Mouse (Mus musculus) hindbrain, embryonic 16.5 days (tissue): Measurements from ENCODE around the gene Slc35f6. TPM values are rescaled to one million over a fixed set of nuclear protein-coding genes. Genes with fewer than 3 reads are reported as not detected.
A peak's percentile ranks its signal among the peaks of the same experiment; 100 is the strongest.

ENCODE experiments used
- ATAC-seq: fragments of 200-750 bp; cut with Nextera tagmentation; 2 replicates; pipeline ENCODE4 v1.8.0; 2017; ENCODE audit warnings: moderate TSS enrichment, moderate library complexity
- H3K27ac ChIP-seq: fragments of 300-500 bp; sonication (generic); 2 replicates; pipeline ENCODE4 v1.5.1; 2014; ENCODE audit warnings: low read depth, mild to moderate bottlenecking, control low read depth, low read length, moderate library complexity
- H3K27me3 ChIP-seq: fragments of 300-500 bp; sonication (generic); replicated peaks from 2 replicates; pipeline ENCODE4 v1.6.1; 2014; ENCODE audit warnings: low read length; ENCODE audit not compliant: control insufficient read depth, insufficient read depth
- H3K36me3 ChIP-seq: fragments of 300-500 bp; sonication (generic); 2 replicates; pipeline ENCODE4 v1.6.1; 2014; ENCODE audit warnings: mild to moderate bottlenecking, low read length, moderate library complexity, mixed read lengths; ENCODE audit not compliant: control insufficient read depth, insufficient read depth
- H3K4me1 ChIP-seq: fragments of 300-500 bp; sonication (generic); 2 replicates; pipeline ENCODE4 v1.6.1; 2014; ENCODE audit warnings: low read depth, low read length; ENCODE audit not compliant: control insufficient read depth, insufficient read depth
- H3K4me2 ChIP-seq: fragments of 300-500 bp; sonication (generic); 2 replicates; pipeline ENCODE4 v1.6.1; 2014; ENCODE audit warnings: mild to moderate bottlenecking, low read length, control low read depth, moderate library complexity
- H3K4me3 ChIP-seq: fragments of 300-500 bp; sonication (generic); 2 replicates; pipeline ENCODE4 v1.5.1; 2014; ENCODE audit warnings: mild to moderate bottlenecking, low read length, control low read depth, moderate library complexity
- H3K9ac ChIP-seq: fragments of 300-500 bp; sonication (generic); 2 replicates; pipeline ENCODE4 v1.6.1; 2014; ENCODE audit warnings: low read depth, mild to moderate bottlenecking, control low read depth, low read length, moderate library complexity
- H3K9me3 ChIP-seq: fragments of 300-500 bp; sonication (generic); 2 replicates; pipeline ENCODE4 v1.6.1; 2014; ENCODE audit warnings: mild to moderate bottlenecking, low read length, moderate library complexity; ENCODE audit not compliant: control insufficient read depth
- WGBS: fragments of 180-500 bp; shearing (Covaris S2); extraction: QIAGEN DNeasy Blood & Tissue Kit; methylation state at CpG from one replicate; pipeline ENCODE4 v1.1.7; 2014; 5-methylcytosine and 5-hydroxymethylcytosine counted together
- polyA plus RNA-seq: library from polyadenylated mRNA; unstranded; fragments of >200 nt; fragmentation: Nextera tagmentation; extraction: Ambion mirVana; gene quantifications from 2 replicates; pipeline ENCODE4 v1.2.1, GENCODE M21; 2015

The Slc35f6 gene
- polyA plus RNA-seq, 1 experiment from 2014 or later = 33.6 TPM

DNA sequence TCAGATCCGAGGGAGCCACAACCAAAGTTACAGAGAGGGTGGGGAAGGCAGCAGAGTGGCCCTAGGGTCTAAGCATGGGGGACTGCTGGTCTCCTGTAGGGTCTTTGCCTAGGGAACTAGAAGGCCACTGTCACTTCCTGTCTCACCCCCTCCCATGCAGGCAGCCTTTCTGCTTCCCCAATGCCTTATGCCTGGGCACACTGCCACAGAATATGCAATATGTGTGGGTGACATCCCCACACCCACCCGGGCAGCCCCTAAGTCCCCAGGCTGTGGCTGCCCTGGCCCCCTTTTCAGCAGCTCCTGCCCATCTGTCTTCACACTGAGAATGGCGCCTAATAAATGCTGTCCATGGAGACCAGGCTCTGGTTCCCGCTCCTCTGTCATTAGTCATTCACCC is 22.8 kb upstream of the Slc35f6 start:
- H3K27me3 ChIP-seq = peaks cover 18% of the 10 kb centered on the region

DNA sequence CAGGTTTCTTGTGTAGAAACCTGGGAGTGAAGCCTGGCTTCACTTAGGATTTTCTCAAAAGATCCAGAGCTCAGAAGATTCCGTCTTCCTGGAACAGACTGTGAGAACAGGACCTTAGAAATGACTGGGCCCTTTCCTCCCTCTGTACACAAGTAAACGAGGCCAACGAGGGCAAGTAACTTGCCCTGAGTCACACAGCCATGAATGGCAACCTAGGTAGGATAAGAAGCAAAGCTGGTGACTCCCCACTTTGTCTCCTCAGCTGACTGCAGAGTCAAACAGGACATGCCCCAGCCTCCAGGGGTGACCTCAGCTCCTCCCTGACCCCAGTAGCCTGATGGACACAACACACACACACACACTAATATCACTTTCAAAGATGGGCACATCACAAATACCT is 22.4 kb upstream of the Slc35f6 start:
- H3K27ac ChIP-seq = no peak overlapping the region
- H3K36me3 ChIP-seq = no peaks in the 10 kb centered on the region
- no peak overlapping the region for H3K9ac ChIP-seq
- 73% methylated on average over 3 of the region's 3 CpGs for WGBS
- H3K9me3 ChIP-seq = no peaks in the 10 kb centered on the region
- peaks cover 18% of the 10 kb centered on the region for H3K27me3 ChIP-seq
- H3K4me1 ChIP-seq = peaks cover 12% of the 10 kb centered on the region; the same call in 1 of the 2 replicates
- no peak overlapping the region for H3K4me2 ChIP-seq
- no peak for ATAC-seq
- no peak overlapping the region for H3K4me3 ChIP-seq

More for the DNA sequence above, 22.8 kb upstream of the Slc35f6 start:
- H3K4me2 ChIP-seq = no peak overlapping the region
- ATAC-seq = no peak
- WGBS = 55% methylated on average over 4 of the region's 4 CpGs
- H3K4me1 ChIP-seq = peaks cover 12% of the 10 kb centered on the region; the same call in 1 of the 2 replicates
- H3K9ac ChIP-seq = no peak overlapping the region
- H3K4me3 ChIP-seq = no peak overlapping the region
- no peaks in the 10 kb centered on the region for H3K36me3 ChIP-seq
- H3K9me3 ChIP-seq = no peaks in the 10 kb centered on the region
- H3K27ac ChIP-seq = no peak overlapping the region

DNA sequence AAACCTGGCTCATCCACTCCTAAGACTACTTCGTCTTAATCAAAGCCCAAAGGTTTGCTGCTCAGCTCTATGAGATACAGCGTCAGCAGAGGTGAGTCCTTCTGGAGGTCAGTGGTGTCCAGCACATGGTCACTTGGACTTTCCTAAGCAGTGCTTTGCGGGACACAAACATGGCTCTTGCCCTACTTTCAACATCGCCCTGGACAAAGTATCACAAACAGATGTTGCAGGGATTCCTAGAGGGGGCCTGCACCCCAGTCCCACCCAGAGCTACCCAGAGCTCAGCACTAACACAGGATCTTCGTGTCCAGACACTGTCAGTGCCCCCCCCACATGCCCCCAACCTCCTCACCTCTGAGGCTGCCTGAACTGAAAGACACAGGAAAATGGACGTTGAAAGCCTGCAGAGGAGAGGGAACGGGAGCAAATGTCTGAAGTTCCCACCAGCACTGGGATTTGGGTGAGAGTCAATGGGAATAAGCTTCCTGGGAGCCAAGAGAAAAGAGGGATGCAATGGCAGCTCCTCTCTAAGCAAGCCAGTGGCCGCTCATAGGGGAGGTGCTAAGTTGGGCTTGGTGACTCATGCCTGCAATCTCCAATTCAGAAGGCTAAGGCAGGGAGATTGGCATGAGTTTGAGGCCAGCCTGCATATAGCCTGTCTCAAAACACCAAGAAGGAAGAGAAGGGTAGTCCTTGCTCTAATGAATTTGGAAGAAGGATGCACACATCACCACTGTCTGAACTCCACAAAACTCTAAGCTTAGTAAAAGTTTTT is 21.2 kb upstream of the Slc35f6 start:
- no peaks in the 10 kb centered on the region for H3K36me3 ChIP-seq
- 82% methylated on average over 8 of the region's 8 CpGs for WGBS
- H3K4me1 ChIP-seq = peaks cover 12% of the 10 kb centered on the region; the same call in 1 of the 2 replicates
- no peak overlapping the region for H3K4me2 ChIP-seq
- H3K27ac ChIP-seq = no peak overlapping the region
- peaks cover 13% of the 10 kb centered on the region for H3K27me3 ChIP-seq
- no peak for ATAC-seq
- no peaks in the 10 kb centered on the region for H3K9me3 ChIP-seq
- H3K9ac ChIP-seq = no peak overlapping the region
- no peak overlapping the region for H3K4me3 ChIP-seq

DNA sequence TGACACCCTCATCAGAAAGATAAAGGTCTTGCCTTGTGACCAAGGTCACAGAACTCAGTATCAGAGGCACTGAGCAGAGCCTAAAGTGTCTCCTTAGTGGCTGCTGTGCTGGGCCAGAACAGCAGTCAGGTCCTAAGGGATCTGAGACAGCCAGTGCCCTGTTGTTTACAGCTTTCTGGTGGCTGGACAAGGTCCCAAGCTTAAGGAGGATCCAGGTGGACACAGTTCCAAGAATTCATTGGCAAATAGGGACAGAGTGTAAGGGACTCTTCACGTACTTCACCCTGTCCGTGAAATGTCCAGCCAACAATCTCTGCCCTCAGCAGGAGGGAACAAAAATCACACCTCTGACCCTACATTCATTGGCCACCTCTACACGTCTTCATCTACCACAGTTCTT is 19.2 kb upstream of the Slc35f6 start:
- H3K9me3 ChIP-seq = no peaks in the 10 kb centered on the region
- no peak overlapping the region for H3K27ac ChIP-seq
- 86% methylated on average over 3 of the region's 3 CpGs for WGBS
- H3K4me3 ChIP-seq = no peak overlapping the region
- H3K4me2 ChIP-seq = no peak overlapping the region
- H3K9ac ChIP-seq = no peak overlapping the region
- H3K36me3 ChIP-seq = no peaks in the 10 kb centered on the region
- peaks cover 3% of the 10 kb centered on the region; the same call in 1 of the 2 replicates for H3K27me3 ChIP-seq
- ATAC-seq = no peak
- no peaks in the 10 kb centered on the region for H3K4me1 ChIP-seq

DNA sequence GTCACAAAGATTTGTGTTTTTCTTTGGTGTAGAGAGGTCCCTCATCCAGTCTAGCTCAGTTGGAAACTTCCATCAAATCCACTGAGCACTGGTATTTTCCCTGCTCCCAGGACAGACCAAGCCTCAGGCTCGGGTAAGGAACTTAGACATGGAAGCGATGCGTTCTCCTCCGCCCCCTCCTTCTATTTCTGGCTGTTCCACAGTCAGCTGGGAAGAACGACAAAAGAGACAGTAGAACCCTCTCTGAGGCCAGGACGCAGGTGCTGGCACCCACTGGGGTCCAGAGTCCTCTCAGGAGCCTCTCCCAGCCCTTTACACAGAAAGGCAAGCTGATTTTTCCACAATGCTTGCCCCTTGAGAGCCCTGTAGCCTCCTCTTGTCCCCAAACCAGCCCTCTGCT is 17.3 kb upstream of the Slc35f6 start:
- Histone ChIP-seq H3K4me1 (no peaks in the 10 kb centered on the region), H3K4me3 (no peak overlapping the region), H3K9me3 (no peaks in the 10 kb centered on the region), H3K27ac (no peak overlapping the region), H3K4me2 (no peak overlapping the region), H3K36me3 (no peaks in the 10 kb centered on the region), H3K27me3 (no peaks in the 10 kb centered on the region), H3K9ac (no peak overlapping the region)
- no peak for ATAC-seq
- WGBS = 75% methylated on average over 6 of the region's 6 CpGs

DNA sequence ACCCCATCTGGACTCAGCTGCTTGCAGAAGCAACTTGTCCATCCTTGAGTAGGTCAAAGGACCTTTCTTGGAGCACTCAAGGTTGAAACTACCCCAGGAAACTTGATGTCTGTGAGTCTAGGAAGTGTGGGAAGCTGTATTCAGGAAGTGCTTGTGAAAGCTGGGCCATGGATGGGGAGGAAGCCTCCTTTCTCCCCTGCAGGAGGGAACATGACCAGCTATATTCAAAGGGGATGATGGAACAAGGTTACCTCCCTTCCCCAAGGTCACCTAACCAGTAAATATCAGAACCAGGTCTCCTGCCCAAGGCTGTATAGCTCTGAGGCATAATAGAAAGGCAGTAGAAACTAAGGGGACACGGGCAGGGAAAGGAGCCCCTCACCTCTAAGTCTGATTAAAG is 15.6 kb upstream of the Slc35f6 start:
- Histone ChIP-seq H3K9me3 (no peaks in the 10 kb centered on the region), H3K4me3 (no peak overlapping the region), H3K4me2 (no peak overlapping the region), H3K27me3 (no peaks in the 10 kb centered on the region), H3K27ac (no peak overlapping the region), H3K9ac (no peak overlapping the region), H3K36me3 (no peaks in the 10 kb centered on the region), H3K4me1 (no peaks in the 10 kb centered on the region)
- ATAC-seq = no peak
- WGBS = 64% methylated on average over 1 of the region's 1 CpGs

DNA sequence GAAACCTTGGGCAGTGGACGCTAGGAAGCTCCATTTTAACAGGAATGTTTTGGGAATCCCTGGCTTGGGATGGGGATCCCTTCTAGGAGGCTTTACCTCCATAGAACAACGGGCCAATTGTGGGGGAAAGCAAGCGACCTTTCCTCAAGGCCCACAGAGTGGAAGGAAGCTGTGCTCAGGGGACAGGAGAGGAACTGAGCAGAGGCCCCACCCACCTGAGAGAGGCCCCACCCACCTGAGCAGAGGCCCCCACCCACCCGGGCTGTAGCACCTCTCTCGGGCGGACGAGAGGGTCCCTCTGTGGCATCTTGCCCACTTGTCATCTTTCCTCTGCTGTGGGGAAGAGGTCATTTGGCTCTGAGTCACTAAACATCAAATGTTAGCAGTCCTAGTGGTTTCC is 10.7 kb upstream of the Slc35f6 start:
- WGBS = 57% methylated on average over 7 of the region's 7 CpGs
- Histone ChIP-seq H3K27ac (no peak overlapping the region), H3K4me1 (no peaks in the 10 kb centered on the region), H3K4me2 (no peak overlapping the region), H3K27me3 (no peaks in the 10 kb centered on the region), H3K9me3 (no peaks in the 10 kb centered on the region), H3K9ac (no peak overlapping the region), H3K4me3 (no peak overlapping the region), H3K36me3 (no peaks in the 10 kb centered on the region)
- no peak for ATAC-seq

DNA sequence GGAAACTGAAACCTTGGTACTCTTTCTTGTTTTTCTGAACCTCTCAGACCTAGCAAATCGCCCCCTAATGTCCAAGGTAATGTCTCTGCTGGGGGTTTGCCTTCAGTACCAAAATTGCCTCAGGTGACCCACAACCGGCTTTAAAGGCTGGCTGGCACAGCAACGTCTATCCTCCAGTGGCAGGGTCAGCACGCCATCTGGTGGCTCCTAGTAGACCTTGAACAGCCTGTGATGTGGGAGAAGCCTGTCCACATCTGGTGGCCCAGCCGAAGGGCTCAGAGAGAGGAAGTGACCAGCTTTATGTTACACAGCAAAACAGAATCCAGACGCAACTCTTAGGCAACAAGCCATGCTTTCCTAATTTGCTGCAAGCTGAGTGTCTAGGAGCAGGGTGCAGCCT is 9.7 kb upstream of the Slc35f6 start:
- Histone ChIP-seq H3K4me1 (no peaks in the 10 kb centered on the region), H3K27ac (no peak overlapping the region), H3K9me3 (no peaks in the 10 kb centered on the region), H3K36me3 (no peaks in the 10 kb centered on the region), H3K4me3 (no peak overlapping the region), H3K9ac (no peak overlapping the region), H3K4me2 (no peak overlapping the region), H3K27me3 (no peaks in the 10 kb centered on the region)
- 5% methylated on average over 6 of the region's 6 CpGs for WGBS
- peak; percentile 85 for ATAC-seq

DNA sequence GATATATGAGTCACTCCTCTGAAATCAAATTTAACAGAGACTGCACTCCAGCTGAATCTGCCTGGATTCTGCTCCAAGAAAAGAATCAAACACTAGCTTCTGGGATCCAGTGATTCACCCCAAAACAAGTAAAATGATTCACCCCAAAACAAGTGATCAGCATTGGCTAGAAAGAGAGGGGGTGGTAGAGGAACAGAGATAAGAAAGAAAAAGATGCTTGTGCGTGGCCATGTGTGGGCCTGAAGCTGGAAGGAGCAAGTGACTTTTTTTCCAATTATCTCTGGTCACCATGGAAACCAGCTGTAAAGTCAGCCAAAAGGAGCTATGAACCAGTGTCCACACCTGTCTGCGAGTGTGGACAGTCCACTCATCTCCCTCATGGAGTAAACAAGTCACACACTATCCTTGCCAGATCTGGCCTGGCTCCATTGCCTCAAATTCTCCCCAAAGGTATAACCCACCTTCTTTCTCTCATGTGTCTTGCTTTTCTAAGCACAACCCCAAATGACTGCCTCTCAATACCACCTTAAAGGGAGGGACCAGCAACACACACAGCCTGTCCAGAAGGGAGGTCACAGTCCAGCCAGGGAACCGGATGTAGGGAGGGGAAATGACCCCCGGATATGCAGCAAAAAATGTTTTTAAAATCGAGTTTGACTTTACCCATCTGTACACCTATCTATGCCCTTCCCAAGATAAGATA is 4.1 kb upstream of the Slc35f6 start:
- peaks cover 4% of the 10 kb centered on the region for H3K4me1 ChIP-seq
- no peaks in the 10 kb centered on the region for H3K27me3 ChIP-seq
- no peaks in the 10 kb centered on the region for H3K36me3 ChIP-seq
- 56% methylated on average over 5 of the region's 5 CpGs for WGBS
- no peak overlapping the region for H3K4me2 ChIP-seq
- no peak for ATAC-seq
- no peaks in the 10 kb centered on the region for H3K9me3 ChIP-seq
- no peak overlapping the region for H3K27ac ChIP-seq
- H3K9ac ChIP-seq = no peak overlapping the region
- no peak overlapping the region for H3K4me3 ChIP-seq
